Mouse (Mus musculus) CH12.LX (cell line): Measurements from ENCODE around the gene Eif2b1. TPM values are rescaled to one million over a fixed set of nuclear protein-coding genes. Genes with fewer than 3 reads are reported as not detected.
"Not testable (repeated sequence)": the region's sequence is repeated elsewhere in the genome, so short reads cannot be mapped to it uniquely, and the experiment has no call there.

Source experiments
- DNase-seq: peaks from one replicate; pipeline ENCODE4 v3.0.0-alpha.2; 2013; ENCODE audit errors: extremely low read depth
- H3K27ac ChIP-seq: 2 replicates; pipeline ENCODE4 v1.5.1; 2012; ENCODE audit warnings: low read depth, mild to moderate bottlenecking, control low read depth, moderate library complexity; ENCODE audit not compliant: insufficient read depth
- H3K27me3 ChIP-seq: replicated peaks from 2 replicates; pipeline ENCODE3; 2012; ENCODE audit warnings: inconsistent platforms
- H3K36me3 ChIP-seq, 2 experiments: replicated peaks in 1 of 2; 2 replicates each; pipeline versions ENCODE3 to v1.6.1; 2012; ENCODE audit warnings: inconsistent platforms in 1 of 2, low read length in 1 of 2, mild to moderate bottlenecking in 1 of 2, mixed read lengths in 1 of 2, moderate library complexity in 1 of 2; ENCODE audit not compliant: control insufficient read depth in 1 of 2, insufficient read depth in 1 of 2
- H3K4me1 ChIP-seq, 2 experiments: 2 replicates each; pipeline ENCODE4 v1.6.1; 2012; ENCODE audit warnings: inconsistent platforms in 1 of 2, moderate library complexity in 1 of 2; ENCODE audit not compliant: insufficient read depth in 2 of 2, control insufficient read depth in 1 of 2
- H3K4me2 ChIP-seq: 2 replicates; pipeline ENCODE4 v1.6.1; 2012; ENCODE audit warnings: low read depth, mild to moderate bottlenecking, control low read depth; ENCODE audit not compliant: poor library complexity, insufficient read depth, severe bottlenecking
- H3K4me3 ChIP-seq, 3 experiments: fragments of 150-350 bp in 1 of 3; sonication (generic) in 1 of 3; replicated peaks in 1 of 3; 2 replicates each; pipeline versions ENCODE3 to v1.5.1; 2011 to 2012; ENCODE audit warnings: low read depth in 2 of 3, low read length in 2 of 3, mild to moderate bottlenecking in 2 of 3, moderate library complexity in 2 of 3, control low read depth in 1 of 3, improper control_type of control experiment in 1 of 3, inconsistent platforms in 1 of 3, mixed read lengths in 1 of 3; ENCODE audit not compliant: poor library complexity in 1 of 3
- H3K79me2 ChIP-seq: replicated peaks from 2 replicates; pipeline ENCODE4 v1.6.1; 2012; ENCODE audit warnings: mild to moderate bottlenecking, moderate library complexity; ENCODE audit not compliant: control insufficient read depth, poor library complexity, insufficient read depth, severe bottlenecking; ENCODE audit errors: extremely low read depth
- H3K9ac ChIP-seq: 2 replicates; pipeline ENCODE4 v1.6.1; 2012; ENCODE audit warnings: low read depth, mild to moderate bottlenecking, control low read depth, moderate library complexity; ENCODE audit not compliant: insufficient read depth
- H3K9me3 ChIP-seq: replicated peaks from 2 replicates; pipeline ENCODE3; 2012; ENCODE audit warnings: low read length, inconsistent platforms, mixed read lengths
- CHD1 ChIP-seq: IDR thresholded peaks from 2 replicates; pipeline ENCODE4 v1.6.1; 2012; ENCODE audit warnings: low read depth, low read length, improper control_type of control experiment, inconsistent platforms
- E2F4 ChIP-seq: IDR thresholded peaks from 2 replicates; pipeline ENCODE4 v1.6.1; 2011; ENCODE audit warnings: low read depth, low read length, improper control_type of control experiment; ENCODE audit not compliant: insufficient replicate concordance
- EP300 ChIP-seq: IDR thresholded peaks from 2 replicates; pipeline ENCODE4 v1.6.1; 2011; ENCODE audit warnings: low read length, improper control_type of control experiment
- ETS1 ChIP-seq: conservative IDR thresholded peaks from 2 replicates; pipeline ENCODE4 v1.6.1; 2012; ENCODE audit warnings: low read depth, mild to moderate bottlenecking, inconsistent platforms, low read length, improper control_type of control experiment, moderate library complexity
- HCFC1 ChIP-seq: IDR thresholded peaks from 2 replicates; pipeline ENCODE4 v1.6.1; 2012; ENCODE audit warnings: low read depth, mild to moderate bottlenecking, inconsistent platforms, low read length, improper control_type of control experiment
- JUND ChIP-seq: conservative IDR thresholded peaks from 2 replicates; pipeline ENCODE4 v1.6.1; 2011; ENCODE audit warnings: low read depth, low read length, improper control_type of control experiment
- MXI1 ChIP-seq: IDR thresholded peaks from 2 replicates; pipeline ENCODE4 v1.6.1; 2011; ENCODE audit warnings: mild to moderate bottlenecking, low read depth, low read length, improper control_type of control experiment
- NRF1 ChIP-seq: IDR thresholded peaks from 2 replicates; pipeline ENCODE4 v1.6.1; 2014; ENCODE audit warnings: low read depth, mild to moderate bottlenecking, inconsistent platforms, low read length, improper control_type of control experiment, moderate library complexity
- POLR2A ChIP-seq: IDR thresholded peaks from 2 replicates; pipeline ENCODE4 v1.6.1; 2011; ENCODE audit warnings: low read depth, mild to moderate bottlenecking, improper control_type of control experiment, low read length
- SIN3A ChIP-seq: IDR thresholded peaks from 2 replicates; pipeline ENCODE4 v1.6.1; 2012; ENCODE audit warnings: low read length, improper control_type of control experiment, inconsistent platforms
- SMC3 ChIP-seq: IDR thresholded peaks from 2 replicates; pipeline ENCODE4 v1.6.1; 2011; ENCODE audit warnings: low read depth, low read length, improper control_type of control experiment
- TCF12 ChIP-seq: IDR thresholded peaks from 2 replicates; pipeline ENCODE4 v1.6.1; 2014; ENCODE audit warnings: low read depth, mild to moderate bottlenecking, inconsistent platforms, low read length, improper control_type of control experiment
- UBTF ChIP-seq: IDR thresholded peaks from 2 replicates; pipeline ENCODE4 v1.6.1; 2012; ENCODE audit warnings: low read depth, mild to moderate bottlenecking, inconsistent platforms, low read length, improper control_type of control experiment, moderate library complexity
- USF1 ChIP-seq: IDR thresholded peaks from 2 replicates; pipeline ENCODE4 v1.6.1; 2014; ENCODE audit warnings: low read depth, mild to moderate bottlenecking, inconsistent platforms, low read length, improper control_type of control experiment
- ZKSCAN1 ChIP-seq: IDR thresholded peaks from 2 replicates; pipeline ENCODE4 v1.6.1; 2012; ENCODE audit warnings: low read depth, inconsistent platforms, low read length, improper control_type of control experiment, borderline replicate concordance
- ZNF384 ChIP-seq: IDR thresholded peaks from 2 replicates; pipeline ENCODE4 v1.6.1; 2012; ENCODE audit warnings: low read depth, low read length, improper control_type of control experiment, inconsistent platforms
- dilution Hi-C: fragments of 300-500 bp; cut with MboI; formaldehyde crosslinking; loops from 2 replicates; pipeline ENCODE4 v1.14.3; 2020; ENCODE audit warnings: low sequenced_read_pairs; ENCODE audit not compliant: extremely low pct_unique_long_range_greater_than_20kb, extremely low pct_ligation_motif_present
- in situ Hi-C: fragments of 300-500 bp; cut with MboI; formaldehyde crosslinking; loops from 3 replicates; pipeline ENCODE4 v1.14.3; 2019; ENCODE audit warnings: low sequenced_read_pairs, low pct_ligation_motif_present, low pct_unique_long_range_greater_than_20kb, mixed read lengths
- polyA plus RNA-seq: library from polyadenylated mRNA; unstranded; fragments of >175 nt; gene quantifications from 2 replicates; pipeline ENCODE4 v1.2.1, GENCODE M21; 2012; ENCODE audit warnings: low read depth; ENCODE audit not compliant: insufficient read length
- total RNA-seq, 2 experiments: library from RNA; depleted of rRNA; stranded (reverse); fragments of 300-350 nt in 1 of 2; fragments of >200 nt in 1 of 2; gene quantifications; 2 replicates each; pipeline ENCODE4 v1.2.3; 2012 to 2014

The Eif2b1 gene
- total and polyA plus RNA-seq, 3 experiments: 50.8 to 104 (median 98.0) TPM

DNA sequence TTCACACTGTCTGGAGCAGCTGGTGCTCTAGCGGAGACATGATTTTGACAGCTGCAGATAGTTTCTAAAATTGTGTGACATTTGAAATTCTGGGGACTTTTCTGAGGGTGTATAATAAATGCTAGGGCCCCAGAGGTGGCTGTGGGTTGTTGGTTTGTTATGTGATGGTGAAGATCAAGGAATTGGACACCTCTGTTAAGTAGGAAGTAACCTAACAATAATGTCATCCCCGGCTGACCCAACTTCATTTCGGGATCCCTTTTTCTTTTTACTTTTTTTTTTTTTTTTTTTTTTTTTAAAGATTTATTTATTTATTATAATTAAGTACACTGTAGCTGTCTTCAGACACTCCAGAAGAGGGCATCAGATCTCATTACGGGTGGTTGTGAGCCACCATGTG, 28.2 kb downstream of the Eif2b1 start:
- in situ Hi-C loops: loop anchor here (10.0 kb wide), 1 partner anchor 196 kb away; no protein-coding TSS in a partner anchor
- not testable (repeated sequence) for H3K4me2 ChIP-seq, H3K4me3 ChIP-seq, DNase-seq
- H3K79me2 ChIP-seq: peaks cover 30% of the 10 kb centered on the region
- TF ChIP-seq ZNF384: peak; percentile 45; the same call in 1 of the 2 replicates
- TF ChIP-seq, all 38 proteins: peak for 1; not testable (repeated sequence) for 37
- H3K27ac ChIP-seq, H3K9ac ChIP-seq, H3K27me3 ChIP-seq, dilution Hi-C loops, H3K9me3 ChIP-seq: not testable (repeated sequence)
- peaks cover 39 to 53% of the 10 kb centered on the region in 2 experiments for H3K36me3 ChIP-seq
- H3K4me1 ChIP-seq: peaks cover 0 to 17% of the 10 kb centered on the region in 2 experiments; a peak in 2 of 4 replicates

DNA sequence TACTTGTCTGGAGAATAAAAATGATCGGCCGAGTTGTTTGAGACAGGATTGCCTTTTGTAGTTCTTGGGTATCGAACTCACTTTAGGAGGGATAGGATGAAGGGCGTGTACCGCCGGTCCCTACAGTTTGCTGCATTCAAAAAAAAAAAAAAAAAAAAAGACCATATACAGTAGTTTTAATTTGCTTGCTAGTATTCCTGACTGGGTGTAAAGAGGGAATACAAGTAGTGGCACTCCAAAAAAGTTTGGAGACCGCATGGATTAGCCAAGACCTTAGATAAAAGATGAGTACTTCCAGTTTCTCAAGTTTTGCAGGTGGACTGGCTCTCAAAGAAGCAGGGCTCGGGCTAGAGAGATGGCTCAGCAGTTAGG, 37.3 kb downstream of the Eif2b1 start:
- Histone ChIP-seq H3K9ac (peak overlapping the region; percentile 91), H3K27me3 (no peaks in the 10 kb centered on the region), H3K9me3 (no peaks in the 10 kb centered on the region), H3K27ac (no peak overlapping the region), H3K4me3 (peak overlapping the region; percentile 87 to 94 (median 94)), H3K4me2 (peak overlapping the region; percentile 99), H3K79me2 (peaks cover 58% of the 10 kb centered on the region), H3K36me3 (peaks cover 28 to 42% of the 10 kb centered on the region in 2 experiments), H3K4me1 (peaks cover 2 to 63% of the 10 kb centered on the region in 2 experiments; a peak in 3 of 4 replicates)
- DNase-seq: no peak
- in situ Hi-C loops (no loop called here), dilution Hi-C loops (no loop called here)
- no peak for TF ChIP-seq ZKSCAN1
- no peak for TF ChIP-seq E2F4
- no peak for TF ChIP-seq SMC3
- 0 out of 2 replicates have a peak, but pooled peaks have one; percentile 3 for TF ChIP-seq SIN3A
- no peak for TF ChIP-seq CHD1
- TF ChIP-seq JUND: no peak
- no peak for TF ChIP-seq USF1
- TF ChIP-seq TCF12: no peak
- TF ChIP-seq EP300: no peak
- TF ChIP-seq ZNF384: 0 out of 2 replicates have a peak, but pooled peaks have one; percentile 14
- no peak for TF ChIP-seq ETS1

DNA sequence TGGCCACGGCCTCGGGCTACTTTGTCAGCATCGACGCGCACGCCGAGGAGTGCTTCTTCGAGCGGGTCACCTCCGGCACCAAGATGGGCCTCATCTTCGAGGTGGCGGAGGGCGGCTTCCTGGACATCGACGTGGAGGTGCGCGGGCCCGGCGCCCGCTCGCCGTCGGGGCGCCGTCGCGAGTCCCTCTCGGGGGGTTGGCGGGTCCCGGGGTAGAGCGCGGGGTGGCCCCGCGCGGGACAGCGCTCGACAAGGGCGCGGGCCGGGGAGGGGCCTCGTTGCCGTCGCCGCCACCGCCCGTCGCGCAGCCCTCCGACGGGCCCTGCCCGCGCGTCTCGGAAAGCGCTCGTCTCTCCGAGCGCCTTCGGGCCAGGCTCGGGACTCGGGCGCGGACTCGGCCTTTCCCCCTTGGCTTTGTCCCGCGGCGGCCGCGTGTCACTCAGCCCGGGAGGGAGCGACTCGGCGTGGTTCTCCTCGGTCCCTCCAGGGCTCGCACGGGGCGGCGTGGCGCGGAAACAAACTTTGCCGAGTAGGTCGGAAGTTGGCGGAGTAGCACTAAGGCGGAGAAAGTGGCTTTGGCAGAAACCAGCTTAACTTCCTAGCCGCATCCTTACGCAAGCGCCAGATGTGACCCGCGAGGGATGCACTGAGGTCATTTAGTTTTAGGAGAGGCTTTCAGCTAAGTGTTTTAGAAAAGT, 37.9 kb downstream of the Eif2b1 start:
- dilution Hi-C loops: no loop called here
- H3K4me3 ChIP-seq: peak overlapping the region; percentile 87 to 94 (median 94)
- peaks cover 2 to 58% of the 10 kb centered on the region in 2 experiments; a peak in 3 of 4 replicates for H3K4me1 ChIP-seq
- peaks cover 52% of the 10 kb centered on the region for H3K79me2 ChIP-seq
- H3K36me3 ChIP-seq: peaks cover 23 to 36% of the 10 kb centered on the region in 2 experiments
- in situ Hi-C loops: no loop called here
- peak; percentile 39 for DNase-seq
- H3K27ac ChIP-seq: peak overlapping the region; percentile 26
- no peaks in the 10 kb centered on the region for H3K27me3 ChIP-seq
- peak overlapping the region; percentile 91 for H3K9ac ChIP-seq
- 0 out of 2 replicates have a peak overlapping the region, but pooled peaks have one; percentile 12 for H3K4me2 ChIP-seq
- peak; percentile 34; the same call in 1 of the 2 replicates for TF ChIP-seq NRF1
- peak; percentile 57 for TF ChIP-seq SIN3A
- no peak for TF ChIP-seq MXI1
- TF ChIP-seq HCFC1: peak; percentile 32; the same call in 1 of the 2 replicates
- peak; percentile 11; the same call in 1 of the 2 replicates for TF ChIP-seq POLR2A
- peak; percentile 82; the same call in 1 of the 2 replicates for TF ChIP-seq UBTF
- no peaks in the 10 kb centered on the region for H3K9me3 ChIP-seq
